In the genomic region with DNA sequence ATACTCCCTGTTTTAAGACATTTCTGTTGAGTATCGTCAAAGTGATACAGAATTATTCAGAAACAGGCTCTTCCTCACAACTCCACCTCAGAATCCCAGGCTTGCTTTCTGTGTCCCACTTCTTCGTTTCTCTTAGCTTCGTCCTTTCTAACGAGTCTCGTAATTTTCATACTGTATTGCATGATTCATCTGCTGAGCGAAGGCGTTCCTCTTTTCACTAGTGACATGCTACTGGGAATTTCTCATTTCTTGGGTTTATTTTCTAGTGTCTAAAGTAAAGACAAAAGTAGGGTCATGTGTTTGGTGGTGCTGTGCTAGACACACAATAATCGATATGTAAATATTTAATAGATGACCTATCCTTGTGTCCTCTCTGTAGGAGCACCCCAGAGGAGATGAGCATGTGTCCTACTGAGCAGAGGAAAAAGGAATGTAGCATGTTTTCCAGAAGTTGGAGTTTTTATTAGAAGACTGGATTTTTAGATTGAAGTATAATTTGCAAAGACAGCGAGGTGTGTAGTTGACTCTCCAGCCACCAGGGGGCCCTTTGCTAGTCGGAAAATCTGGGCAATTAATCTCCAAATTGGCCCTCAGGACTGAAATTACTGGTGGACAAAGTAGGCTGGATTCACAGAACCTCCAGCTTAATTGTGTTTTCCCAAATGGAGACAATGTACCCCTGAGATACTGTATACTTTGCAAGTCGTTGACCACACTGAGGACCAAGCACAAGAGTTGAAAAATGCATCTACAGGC, we compare ENCODE assay signal across 8 mouse cellular contexts. TPM values are rescaled to one million over a fixed set of nuclear protein-coding genes. Genes with fewer than 3 reads are reported as not detected.
A peak's percentile ranks its signal among the peaks of the same experiment; 100 is the strongest.
DNase-seq lines count a peak whose midpoint lies in the region; ATAC-seq and TF ChIP-seq lines count a peak whose summit lies in the region.

No protein-coding gene starts in this region.

- 77% methylated on average over 11 of the region's 11 CpGs for WGBS in midbrain, embryonic 11.5 days
- 75% methylated on average over 11 of the region's 11 CpGs for WGBS in midbrain, embryonic 16.5 days
- WGBS in heart, postnatal 0 days = 79% methylated on average over 11 of the region's 11 CpGs

- no peaks in the 10 kb centered on the region for H3K27me3 ChIP-seq in midbrain, embryonic 11.5 days (ENCODE audit: control insufficient read depth, insufficient read depth, low read length)
- no peaks in the 10 kb centered on the region for H3K27me3 ChIP-seq in midbrain, embryonic 16.5 days (ENCODE audit: control insufficient read depth, insufficient read depth, low read depth, low read length)
- no peaks in the 10 kb centered on the region for H3K27me3 ChIP-seq in heart, postnatal 0 days (ENCODE audit: control insufficient read depth, insufficient read depth, low read length)

- DNase-seq in embryo, embryonic 10.5 days (ENCODE audit: low spot score) = peak; percentile 62
- no peak for DNase-seq in embryo, embryonic 11 days
- peak; percentile 87 for DNase-seq in midbrain, embryonic 11.5 days (ENCODE audit: low spot score, missing footprints)
- DNase-seq in adrenal gland, postnatal 14 days = peak; percentile 79
- DNase-seq in heart, postnatal 0 days (ENCODE audit: low spot score) = no peak
- no peak for DNase-seq in urinary bladder, postnatal 4 days (ENCODE audit: low spot score in 2 of 2)

- H3K9me3 ChIP-seq in midbrain, embryonic 11.5 days (ENCODE audit: control insufficient read depth, low read length) = no peaks in the 10 kb centered on the region
- no peaks in the 10 kb centered on the region for H3K9me3 ChIP-seq in midbrain, embryonic 16.5 days (replicated peaks; ENCODE audit: control insufficient read depth, low read length, poor library complexity, severe bottlenecking)
- no peaks in the 10 kb centered on the region for H3K9me3 ChIP-seq in heart, postnatal 0 days (replicated peaks; ENCODE audit: control insufficient read depth, low read length)

- no peak overlapping the region for H3K4me2 ChIP-seq in midbrain, embryonic 11.5 days
- H3K4me2 ChIP-seq in midbrain, embryonic 16.5 days (ENCODE audit: low read length) = no peak overlapping the region
- no peak overlapping the region for H3K4me2 ChIP-seq in heart, postnatal 0 days (ENCODE audit: low read depth, low read length)

- H3K27ac ChIP-seq in midbrain, embryonic 11.5 days (ENCODE audit: low read depth, low read length) = no peak overlapping the region
- H3K27ac ChIP-seq in midbrain, embryonic 16.5 days (ENCODE audit: low read length) = no peak overlapping the region
- H3K27ac ChIP-seq in heart, postnatal 0 days (ENCODE audit: low read depth) = no peak overlapping the region

- no peak for TF ChIP-seq EP300 in heart, postnatal 0 days (IDR thresholded peaks at IDR 0.05; ENCODE audit: low read depth)

- no peak for ATAC-seq in midbrain, embryonic 11.5 days (ENCODE audit: low FRiP score)
- ATAC-seq in midbrain, embryonic 16.5 days = no peak
- ATAC-seq in heart, postnatal 0 days (ENCODE audit: insufficient read depth, low read depth) = no peak
- ATAC-seq in megakaryocyte progenitor cell, adult 5-6 weeks (replicated peaks; ENCODE audit: poor library complexity) = peak; percentile 68

- H3K36me3 ChIP-seq in midbrain, embryonic 11.5 days (ENCODE audit: control insufficient read depth, insufficient read depth, low read length) = no peaks in the 10 kb centered on the region
- H3K36me3 ChIP-seq in midbrain, embryonic 16.5 days (ENCODE audit: control insufficient read depth, insufficient read depth, low read length) = no peaks in the 10 kb centered on the region
- H3K36me3 ChIP-seq in heart, postnatal 0 days (replicated peaks; ENCODE audit: control insufficient read depth, insufficient read depth, low read length) = no peaks in the 10 kb centered on the region

- no peak overlapping the region for H3K9ac ChIP-seq in midbrain, embryonic 11.5 days (ENCODE audit: low read length)
- H3K9ac ChIP-seq in midbrain, embryonic 16.5 days (ENCODE audit: low read depth, low read length) = no peak overlapping the region
- H3K9ac ChIP-seq in heart, postnatal 0 days (replicated peaks; ENCODE audit: low read depth, low read length) = no peak overlapping the region

- no peaks in the 10 kb centered on the region for H3K4me1 ChIP-seq in midbrain, embryonic 11.5 days (ENCODE audit: control insufficient read depth, insufficient read depth, low read length)
- H3K4me1 ChIP-seq in midbrain, embryonic 16.5 days (ENCODE audit: control insufficient read depth, insufficient read depth, low read length) = no peaks in the 10 kb centered on the region
- H3K4me1 ChIP-seq in heart, postnatal 0 days (ENCODE audit: control insufficient read depth, insufficient read depth) = no peaks in the 10 kb centered on the region

- TF ChIP-seq CTCF in heart, postnatal 0 days (IDR thresholded peaks at IDR 0.05; ENCODE audit: low read depth) = peak; percentile 59

- H3K4me3 ChIP-seq in midbrain, embryonic 11.5 days (ENCODE audit: low read depth, low read length) = no peak overlapping the region
- no peak overlapping the region for H3K4me3 ChIP-seq in midbrain, embryonic 16.5 days (ENCODE audit: low read depth, low read length)
- H3K4me3 ChIP-seq in heart, postnatal 0 days (ENCODE audit: low read depth, low read length) = no peak overlapping the region

RNA-seq across cellular contexts. Expression of a gene that starts 11.9 kb away (rescaled TPM):
- polyA plus RNA-seq in midbrain, embryonic 11.5 days (2014; fragmentation: Nextera tagmentation; extraction: Ambion mirVana) = 36.4 and 40.8 TPM in 2 replicates
- polyA plus RNA-seq in midbrain, embryonic 16.5 days (2015; fragmentation: Nextera tagmentation; extraction: Ambion mirVana) = 21.8 and 23.6 TPM in 2 replicates
- 206 and 223 TPM in 2 replicates for total RNA-seq in adrenal gland, postnatal 14 days (2021)
- 288 and 337 TPM in 2 replicates for total RNA-seq in heart, postnatal 0 days (2014; rRNA removed; ENCODE audit: low replicate concordance)
- polyA plus RNA-seq in heart, postnatal 0 days (2015; fragmentation: Nextera tagmentation; extraction: Ambion mirVana) = 136 and 137 TPM in 2 replicates
- 94.4 and 97.8 TPM in 2 replicates for total RNA-seq in megakaryocyte progenitor cell, adult 5-6 weeks (2015)
- total RNA-seq in megakaryocyte progenitor cell, adult 5-6 weeks (2017) = 63.2 and 70.4 TPM in 2 replicates

Comparison
In these comparisons a context has a peak if more than half of its experiments do, and no peak if none do; other contexts are left out.
1. DNase-seq: peak in embryo, embryonic 10.5 days (single experiment), midbrain, embryonic 11.5 days (single experiment) and adrenal gland, postnatal 14 days (single experiment); none in embryo, embryonic 11 days (single experiment), heart, postnatal 0 days (single experiment) and urinary bladder, postnatal 4 days (0 of 2).